7 mouse cellular contexts compared by ENCODE assay signal in the genomic region with DNA sequence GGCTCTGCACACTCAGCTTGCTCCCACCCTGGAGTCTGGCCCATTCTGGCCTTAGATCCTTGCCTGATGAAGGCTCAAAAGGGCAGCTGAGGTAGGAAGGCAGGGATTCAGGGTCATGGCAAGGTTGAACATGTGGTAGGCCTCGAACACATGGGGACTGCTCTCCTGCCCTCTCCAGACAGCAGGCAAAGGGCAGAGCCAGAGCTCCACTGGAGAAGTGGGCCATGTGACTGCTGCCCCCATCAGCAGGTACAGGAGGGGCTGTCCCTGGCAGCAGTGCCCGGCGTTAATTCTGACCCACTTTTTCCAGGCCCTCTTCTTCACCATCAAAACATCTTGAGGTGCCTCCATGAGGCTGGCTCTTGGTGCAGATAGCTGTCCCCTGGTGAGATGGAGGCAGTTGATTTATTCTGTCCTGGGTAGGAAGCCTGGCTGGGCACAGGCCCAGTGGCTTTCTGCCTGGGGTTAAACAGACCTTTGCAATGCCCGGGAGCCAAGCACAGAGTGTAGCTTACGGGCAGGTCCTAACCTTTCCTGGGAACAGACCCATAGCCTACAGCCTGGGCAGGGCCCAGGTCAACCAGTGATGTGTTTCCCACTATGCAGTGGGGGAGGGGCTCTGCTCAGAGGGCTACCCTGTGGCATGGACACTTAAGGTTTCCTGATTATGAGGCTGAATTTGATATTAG. TPM values are rescaled to one million over a fixed set of nuclear protein-coding genes. Genes with fewer than 3 reads are reported as not detected.
DNase-seq lines count a peak whose midpoint lies in the region; ATAC-seq and TF ChIP-seq lines count a peak whose summit lies in the region.

No protein-coding gene starts in this region.

- H3K9ac ChIP-seq in lung, embryonic 16.5 days (ENCODE audit: low read length): peak overlapping the region; percentile 97
- H3K9ac ChIP-seq in hindbrain, embryonic 16.5 days (ENCODE audit: low read depth, low read length): peak overlapping the region; percentile 95
- peak overlapping the region; percentile 34 for H3K9ac ChIP-seq in midbrain, postnatal 0 days (replicated peaks; ENCODE audit: low read length, poor library complexity, severe bottlenecking)

- H3K4me1 ChIP-seq in lung, embryonic 16.5 days (replicated peaks; ENCODE audit: control insufficient read depth, insufficient read depth, low read length): peaks cover 30% of the 10 kb centered on the region
- peaks cover 11% of the 10 kb centered on the region for H3K4me1 ChIP-seq in embryonic fibroblast, embryonic 13.5 days (ENCODE audit: control insufficient read depth, insufficient read depth, low read length)
- peaks cover 29% of the 10 kb centered on the region for H3K4me1 ChIP-seq in hindbrain, embryonic 16.5 days (ENCODE audit: control insufficient read depth, insufficient read depth, low read depth, low read length)
- H3K4me1 ChIP-seq in midbrain, postnatal 0 days (ENCODE audit: insufficient read depth, low read length): peaks cover 11% of the 10 kb centered on the region; the same call in 1 of the 2 replicates

- no peak for TF ChIP-seq POLR2A in embryonic fibroblast, embryonic 13.5 days (IDR thresholded peaks at IDR 0.05; ENCODE audit: low read depth, low read length)

- H3K4me2 ChIP-seq in lung, embryonic 16.5 days (ENCODE audit: low read depth, low read length): peak overlapping the region; percentile 94
- H3K4me2 ChIP-seq in hindbrain, embryonic 16.5 days (ENCODE audit: low read length): peak overlapping the region; percentile 94
- peak overlapping the region; percentile 89 for H3K4me2 ChIP-seq in midbrain, postnatal 0 days (ENCODE audit: low read depth, low read length, poor library complexity, severe bottlenecking)

- ATAC-seq in lung, embryonic 16.5 days (ENCODE audit: low read depth): no peak
- no peak for ATAC-seq in hindbrain, embryonic 16.5 days
- ATAC-seq in midbrain, postnatal 0 days (ENCODE audit: low FRiP score): no peak

- H3K4me3 ChIP-seq in lung, embryonic 16.5 days (ENCODE audit: low read length): peak overlapping the region; percentile 84
- H3K4me3 ChIP-seq in embryonic fibroblast, embryonic 13.5 days (ENCODE audit: insufficient read depth, low read length): peak overlapping the region; percentile 92; the same call in 1 of the 2 replicates
- H3K4me3 ChIP-seq in hindbrain, embryonic 16.5 days (ENCODE audit: low read length): peak overlapping the region; percentile 84
- peak overlapping the region; percentile 54 for H3K4me3 ChIP-seq in midbrain, postnatal 0 days (ENCODE audit: low read depth, low read length)

- WGBS in lung, embryonic 16.5 days: 79% methylated on average over 5 of the region's 5 CpGs
- 77% methylated on average over 5 of the region's 5 CpGs for WGBS in hindbrain, embryonic 16.5 days
- WGBS in midbrain, postnatal 0 days: 83% methylated on average over 5 of the region's 5 CpGs

- TF ChIP-seq CTCF in embryonic fibroblast, embryonic 13.5 days (IDR thresholded peaks at IDR 0.05; ENCODE audit: borderline replicate concordance, insufficient read depth, low read length): no peak
- no peak for TF ChIP-seq CTCF in midbrain, postnatal 0 days (IDR thresholded peaks at IDR 0.05)

- no peak for DNase-seq in lung, postnatal 14 days
- no peak for DNase-seq in midbrain, postnatal 0 days (ENCODE audit: low spot score)
- DNase-seq in ovary, postnatal 14 days (ENCODE audit: low spot score): no peak
- DNase-seq in frontal cortex, postnatal 14 days (ENCODE audit: low spot score in 2 of 2): no peak

- H3K9me3 ChIP-seq in lung, embryonic 16.5 days (ENCODE audit: control insufficient read depth, low read length): no peaks in the 10 kb centered on the region
- no peaks in the 10 kb centered on the region for H3K9me3 ChIP-seq in hindbrain, embryonic 16.5 days (ENCODE audit: control insufficient read depth, low read length)
- no peaks in the 10 kb centered on the region for H3K9me3 ChIP-seq in midbrain, postnatal 0 days (ENCODE audit: low read length)

- H3K36me3 ChIP-seq in lung, embryonic 16.5 days (ENCODE audit: control insufficient read depth, insufficient read depth, low read length): peaks cover 28% of the 10 kb centered on the region
- peaks cover 24% of the 10 kb centered on the region for H3K36me3 ChIP-seq in hindbrain, embryonic 16.5 days (ENCODE audit: control insufficient read depth, insufficient read depth, low read length)
- peaks cover 34% of the 10 kb centered on the region for H3K36me3 ChIP-seq in midbrain, postnatal 0 days (ENCODE audit: insufficient read depth, low read length)

- no peak overlapping the region for H3K27ac ChIP-seq in lung, embryonic 16.5 days (ENCODE audit: low read length)
- no peak overlapping the region for H3K27ac ChIP-seq in embryonic fibroblast, embryonic 13.5 days (ENCODE audit: insufficient read depth, low read length)
- H3K27ac ChIP-seq in hindbrain, embryonic 16.5 days (ENCODE audit: low read depth, low read length): 0 out of 2 replicates have a peak overlapping the region, but pooled peaks have one; percentile 11
- no peak overlapping the region for H3K27ac ChIP-seq in midbrain, postnatal 0 days (ENCODE audit: low read depth, low read length)

- no peaks in the 10 kb centered on the region for H3K27me3 ChIP-seq in lung, embryonic 16.5 days (ENCODE audit: control insufficient read depth, insufficient read depth, low read depth, low read length)
- no peaks in the 10 kb centered on the region for H3K27me3 ChIP-seq in hindbrain, embryonic 16.5 days (replicated peaks; ENCODE audit: control insufficient read depth, insufficient read depth, low read length)
- H3K27me3 ChIP-seq in midbrain, postnatal 0 days (ENCODE audit: insufficient read depth, low read length): no peaks in the 10 kb centered on the region

RNA-seq across cellular contexts. Expression of a gene that starts 2.3 kb away (rescaled TPM):
- polyA plus RNA-seq in lung, embryonic 16.5 days (2015; fragmentation: Nextera tagmentation; extraction: Ambion mirVana): 1,174 and 1,330 TPM in 2 replicates
- polyA plus RNA-seq in embryonic fibroblast, embryonic 13.5 days (2011; ENCODE audit: insufficient read length, low read depth, missing spikeins): 766 and 774 TPM in 2 replicates
- 1,077 and 1,193 TPM in 2 replicates for polyA plus RNA-seq in hindbrain, embryonic 16.5 days (2015; fragmentation: Nextera tagmentation; extraction: Ambion mirVana)
- 1,054 and 1,082 TPM in 2 replicates for total RNA-seq in midbrain, postnatal 0 days (2014; rRNA removed)
- 1,042 and 1,135 TPM in 2 replicates for polyA plus RNA-seq in midbrain, postnatal 0 days (2015; fragmentation: Nextera tagmentation; extraction: Ambion mirVana)

RNA-seq across cellular contexts. Expression of a gene that starts 9.9 kb away (rescaled TPM):
- polyA plus RNA-seq in lung, embryonic 16.5 days (2015; fragmentation: Nextera tagmentation; extraction: Ambion mirVana): not detected in 2 replicates
- 0.91 and 1.9 TPM in 2 replicates for polyA plus RNA-seq in embryonic fibroblast, embryonic 13.5 days (2011; ENCODE audit: insufficient read length, low read depth, missing spikeins)
- 1.2 and 1.4 TPM in 2 replicates for polyA plus RNA-seq in hindbrain, embryonic 16.5 days (2015; fragmentation: Nextera tagmentation; extraction: Ambion mirVana)
- 60.9 and 66.1 TPM in 2 replicates for total RNA-seq in midbrain, postnatal 0 days (2014; rRNA removed)
- 5.0 TPM in 2 replicates for polyA plus RNA-seq in midbrain, postnatal 0 days (2015; fragmentation: Nextera tagmentation; extraction: Ambion mirVana)

RNA-seq across cellular contexts. Expression of a gene that starts 17.7 kb away (rescaled TPM):
- polyA plus RNA-seq in lung, embryonic 16.5 days (2015; fragmentation: Nextera tagmentation; extraction: Ambion mirVana): 0.62 and 0.98 TPM in 2 replicates
- 0.65 TPM in 1 of 2 replicates, not detected in the other for polyA plus RNA-seq in embryonic fibroblast, embryonic 13.5 days (2011; ENCODE audit: insufficient read length, low read depth, missing spikeins)
- polyA plus RNA-seq in hindbrain, embryonic 16.5 days (2015; fragmentation: Nextera tagmentation; extraction: Ambion mirVana): 1.7 TPM in 2 replicates
- total RNA-seq in midbrain, postnatal 0 days (2014; rRNA removed): 0.66 and 0.85 TPM in 2 replicates
- 1.2 and 1.4 TPM in 2 replicates for polyA plus RNA-seq in midbrain, postnatal 0 days (2015; fragmentation: Nextera tagmentation; extraction: Ambion mirVana)

RNA-seq across cellular contexts. Expression of a gene that starts 24.6 kb away (rescaled TPM):
- polyA plus RNA-seq in lung, embryonic 16.5 days (2015; fragmentation: Nextera tagmentation; extraction: Ambion mirVana): 64.0 and 68.9 TPM in 2 replicates
- polyA plus RNA-seq in embryonic fibroblast, embryonic 13.5 days (2011; ENCODE audit: insufficient read length, low read depth, missing spikeins): 117 and 149 TPM in 2 replicates
- 73.5 and 84.7 TPM in 2 replicates for polyA plus RNA-seq in hindbrain, embryonic 16.5 days (2015; fragmentation: Nextera tagmentation; extraction: Ambion mirVana)
- 65.8 and 99.4 TPM in 2 replicates for total RNA-seq in midbrain, postnatal 0 days (2014; rRNA removed)
- 72.5 and 75.2 TPM in 2 replicates for polyA plus RNA-seq in midbrain, postnatal 0 days (2015; fragmentation: Nextera tagmentation; extraction: Ambion mirVana)

RNA-seq across cellular contexts. Expression of a gene that starts 37.4 kb away (rescaled TPM):
- polyA plus RNA-seq in lung, embryonic 16.5 days (2015; fragmentation: Nextera tagmentation; extraction: Ambion mirVana): 57.5 and 58.3 TPM in 2 replicates
- 15.5 and 16.0 TPM in 2 replicates for polyA plus RNA-seq in embryonic fibroblast, embryonic 13.5 days (2011; ENCODE audit: insufficient read length, low read depth, missing spikeins)
- polyA plus RNA-seq in hindbrain, embryonic 16.5 days (2015; fragmentation: Nextera tagmentation; extraction: Ambion mirVana): 107 and 124 TPM in 2 replicates
- 80.9 and 85.9 TPM in 2 replicates for total RNA-seq in midbrain, postnatal 0 days (2014; rRNA removed)
- polyA plus RNA-seq in midbrain, postnatal 0 days (2015; fragmentation: Nextera tagmentation; extraction: Ambion mirVana): 139 and 146 TPM in 2 replicates

Comparison
In these comparisons a context has a peak if more than half of its experiments do, and no peak if none do; other contexts are left out.
1. H3K9ac ChIP-seq: peak in every context shown above with its lines; median percentile 97 in lung, embryonic 16.5 days; 95 in hindbrain, embryonic 16.5 days; 34 in midbrain, postnatal 0 days.